Mouse (Mus musculus) c-Kit-positive CD71-negative TER-119-negative erythroid progenitor cells, embryonic 14.5 days (primary cell): ENCODE results near the gene Gm648.
"Not testable (repeated sequence)": the region's sequence is repeated elsewhere in the genome, so short reads cannot be mapped to it uniquely, and the experiment has no call there.

ENCODE experiments used
- DNase-seq: peaks from one replicate; pipeline ENCODE4 v3.0.0-alpha.2; 2013; ENCODE audit warnings: low read depth

Gene Gm648

GRCm38 (mm10) chrX:56549506-56549905 is at the start of gene Gm648:
TSS of gene Gm648 (minus strand) at chrX:56549606.
- no peak for DNase-seq

DNA sequence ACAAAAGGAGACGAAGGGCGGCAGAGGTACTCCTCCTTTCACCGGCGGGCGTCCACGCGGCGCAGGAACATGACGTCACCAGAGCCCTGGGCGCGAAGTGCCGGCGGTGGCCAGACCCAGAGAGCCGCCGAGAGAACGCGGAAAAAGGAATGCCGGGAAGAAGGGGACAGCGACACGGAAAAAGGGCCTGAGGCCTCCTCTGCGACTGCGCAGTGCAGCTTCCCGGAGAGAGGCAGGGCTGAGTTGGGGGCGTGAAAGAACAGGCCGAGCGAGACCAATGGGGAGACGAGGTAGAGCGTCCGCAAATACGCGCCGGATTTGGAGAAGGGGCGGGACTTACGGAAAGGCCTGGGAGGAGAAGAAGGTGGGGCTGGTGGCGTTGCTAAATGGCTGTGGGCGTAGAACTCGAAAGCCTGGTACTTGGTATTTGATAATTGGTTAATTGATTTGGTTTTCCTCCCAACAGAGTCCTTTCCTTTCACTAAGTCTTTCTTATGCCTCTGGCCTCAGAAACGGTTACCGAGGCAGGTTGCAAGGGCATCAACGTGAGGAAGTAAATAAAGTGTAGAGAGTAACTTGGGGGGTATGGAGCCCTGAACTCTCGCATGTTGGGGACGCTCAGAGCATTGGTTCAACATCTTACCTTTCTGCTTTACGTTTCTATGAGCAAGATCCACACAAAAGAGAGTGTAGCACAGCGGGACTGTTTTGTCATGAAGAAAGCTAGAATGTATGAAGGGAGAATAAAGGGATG is 48.7 kb upstream of the Gm648 start, which contains the start of gene Mmgt1:
Gene Mmgt1, minus strand, starts transcription at position 183 of the 754 bp plus-strand sequence.
- peak; percentile 81 for DNase-seq

DNA sequence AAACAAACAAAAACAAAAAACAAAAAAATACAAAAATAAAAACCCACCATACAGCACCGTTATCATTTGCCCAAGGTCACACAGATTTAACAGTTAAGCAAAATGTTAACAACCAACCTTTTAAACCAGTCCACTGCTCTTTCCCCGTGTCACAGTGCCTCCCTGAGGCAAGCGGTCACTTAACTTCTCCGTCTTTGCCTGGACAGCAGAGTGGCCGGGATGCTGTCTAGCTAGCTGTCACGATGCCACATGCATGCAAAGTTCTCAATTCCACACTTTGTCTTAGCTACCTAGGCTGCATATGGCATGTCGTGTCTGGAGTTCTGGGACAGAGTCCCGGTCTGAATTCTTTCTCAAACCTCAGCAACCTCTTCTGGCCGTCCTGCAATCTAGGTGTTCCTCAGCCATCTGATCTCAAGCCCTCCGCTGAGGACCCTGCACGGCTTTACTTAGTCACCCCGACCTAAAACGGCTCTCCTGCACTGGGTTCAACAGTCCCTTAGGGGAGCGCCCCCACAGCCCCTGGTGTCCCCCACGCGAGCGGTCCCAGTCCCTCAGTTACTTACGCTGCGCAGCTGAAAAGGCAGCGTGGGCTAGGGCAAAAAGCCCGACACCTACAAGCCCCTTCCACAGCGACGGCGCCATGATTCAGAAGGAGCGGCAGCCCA is 47.9 kb upstream of the Gm648 start:
- DNase-seq: no peak

DNA sequence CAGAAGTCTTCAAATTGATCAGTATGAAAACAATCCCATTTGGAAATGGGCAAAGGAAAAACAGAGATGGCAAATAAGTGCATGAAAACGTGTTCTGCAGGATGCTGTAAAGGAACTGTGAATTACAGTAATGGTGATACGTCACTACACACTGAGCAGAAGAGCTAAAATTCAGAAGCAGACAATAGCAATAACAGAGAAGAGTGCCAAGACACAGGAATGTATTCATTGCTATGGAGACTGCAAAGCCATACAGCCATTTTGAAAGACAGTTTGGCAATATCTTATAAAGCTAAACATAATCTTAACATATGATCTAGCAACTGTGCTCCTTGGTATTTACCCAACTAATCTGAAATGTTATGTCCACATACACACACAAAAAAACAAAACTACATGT is 28.8 kb upstream of the Gm648 start:
- DNase-seq: no peak

DNA sequence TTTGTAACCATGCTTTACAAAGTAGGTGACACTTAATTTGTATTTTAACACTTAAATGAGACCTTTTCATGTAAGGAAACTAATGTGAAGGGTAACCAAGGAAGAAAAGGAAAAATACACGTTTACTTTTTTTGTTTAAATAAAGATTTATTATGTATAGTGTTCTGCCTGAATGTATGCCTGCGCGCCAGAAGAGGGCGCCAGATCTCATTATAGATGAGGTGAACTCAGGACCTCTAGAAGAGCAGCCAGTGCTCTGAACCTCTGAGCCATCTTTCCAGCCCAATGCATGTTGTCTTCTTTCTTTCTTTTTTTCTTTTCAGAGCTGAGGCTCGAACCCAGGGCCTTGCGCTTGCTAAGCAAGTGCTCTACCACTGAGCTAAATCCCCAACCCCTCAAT is 23.1 kb upstream of the Gm648 start:
- peak; percentile 6 for DNase-seq

- DNase-seq: no peak
Observed at GRCm38 (mm10) chrX:56553584-56553983, 4.2 kb upstream of the Gm648 start.

GRCm38 (mm10) chrX:56537162-56537561 is 12.2 kb downstream of the Gm648 start:
- DNase-seq: peak; percentile 1

- peak; percentile 28 for DNase-seq
Observed at GRCm38 (mm10) chrX:56531266-56531665, 18.1 kb downstream of the Gm648 start.

DNA sequence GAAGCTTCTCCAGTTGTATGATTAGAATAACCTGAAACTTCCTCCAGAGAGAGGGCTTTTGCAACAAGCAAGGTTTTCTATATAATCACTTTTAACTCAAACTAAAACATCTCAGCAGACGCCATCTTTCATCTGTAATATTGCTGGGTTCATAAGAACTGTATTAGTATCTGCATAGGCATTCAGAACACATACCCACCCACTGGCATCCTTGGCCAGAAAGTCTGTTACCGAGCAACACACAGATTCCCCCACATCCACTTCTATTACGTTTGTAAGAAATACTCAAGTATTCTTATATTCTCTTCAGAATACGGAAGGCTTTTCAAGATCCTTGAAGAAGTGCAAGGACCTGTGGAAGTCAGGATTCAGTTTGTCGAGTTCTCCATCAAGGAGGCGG is 25.0 kb downstream of the Gm648 start, which contains the start of gene Gm10477:
Gene Gm10477, plus strand, starts transcription at position 301 of the 400 bp plus-strand sequence.
- not testable (repeated sequence) for DNase-seq

- DNase-seq: no peak
Observed at GRCm38 (mm10) chrX:56497241-56497640, 52.2 kb downstream of the Gm648 start.
